Mouse (Mus musculus): ENCODE results near the gene Igf1r. TPM values are rescaled to one million over a fixed set of nuclear protein-coding genes. Genes with fewer than 3 reads are reported as not detected.

The Igf1r gene
- polyA plus RNA-seq, 1 experiment from 2014 or later, result 58.8 TPM

- TF ChIP-seq CTCF (IDR thresholded peaks at IDR 0.05), result no peak
- H3K27me3 ChIP-seq, result no peaks in the 10 kb centered on the region
- no peak for DNase-seq (ENCODE audit: low read depth, low spot score)
- ChIA-PET CTCF (interaction anchor here (0.7 to 1.4 kb wide), 3 partner anchors 167 to 180 kb away, joined by 3 read pairs; no protein-coding TSS in a partner anchor), POLR2A (no interaction called here)
- ATAC-seq, result no peak
- in situ Hi-C loops (cut with MboI; ENCODE audit: low pct_unique_long_range_greater_than_20kb), result loop anchor here (5.0 kb wide), 2 partner anchors 177 to 352 kb away; no protein-coding TSS in a partner anchor
Measured at GRCm38 (mm10) chr7:67955276-67955675, 2.6 kb downstream of the Igf1r start.

DNA sequence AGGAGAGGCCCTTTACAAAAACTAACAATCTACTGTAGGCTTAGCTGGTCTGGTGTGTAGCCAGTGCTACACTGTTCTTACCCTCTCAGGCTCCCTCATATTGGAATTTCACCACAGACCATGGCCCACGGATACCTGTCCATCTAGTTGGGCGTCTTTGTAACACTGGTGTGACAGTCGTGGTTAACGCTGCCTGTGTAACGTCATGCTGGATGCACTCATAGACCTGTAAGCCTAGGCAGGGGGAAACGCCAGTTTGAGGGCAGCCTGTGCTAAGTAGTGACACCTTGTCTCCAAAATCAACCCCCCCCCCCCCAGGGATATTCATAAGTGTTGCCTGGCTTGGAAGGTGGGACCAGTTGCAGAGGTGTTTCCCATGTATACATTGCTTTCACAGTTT, 4.7 kb downstream of the Igf1r start:
- DNase-seq (ENCODE audit: low read depth, low spot score) (no peak), ATAC-seq (no peak)

GRCm38 (mm10) chr7:67958045-67958444, 5.4 kb downstream of the Igf1r start:
- ChIA-PET POLR2A (interaction anchor here (0.7 kb wide), 1 partner anchor 345 kb away, joined by 3 read pairs; no protein-coding TSS in a partner anchor), CTCF (no interaction called here)
- H3K27me3 ChIP-seq, result no peaks in the 10 kb centered on the region
- TF ChIP-seq CTCF (IDR thresholded peaks at IDR 0.05), result no peak
- DNase-seq (ENCODE audit: low read depth, low spot score), result no peak
- no peak for ATAC-seq
- in situ Hi-C loops (cut with MboI; ENCODE audit: low pct_unique_long_range_greater_than_20kb), result loop anchor here (5.0 kb wide), 2 partner anchors 174 to 349 kb away; no protein-coding TSS in a partner anchor

More for the DNA sequence above, 4.7 kb downstream of the Igf1r start:
- ChIA-PET POLR2A (no interaction called here), CTCF (no interaction called here)
- in situ Hi-C loops (cut with MboI; ENCODE audit: low pct_unique_long_range_greater_than_20kb), result loop anchor here (5.0 kb wide), 2 partner anchors 175 to 350 kb away; no protein-coding TSS in a partner anchor
- no peak for TF ChIP-seq CTCF (IDR thresholded peaks at IDR 0.05)
- no peaks in the 10 kb centered on the region for H3K27me3 ChIP-seq

GRCm38 (mm10) chr7:67960701-67961100, 8.1 kb downstream of the Igf1r start:
- DNase-seq (ENCODE audit: low read depth, low spot score) (no peak), ATAC-seq (no peak)
- ChIA-PET POLR2A (interaction anchor here (0.5 kb wide), 1 partner anchor 8 kb away, joined by 3 read pairs; no protein-coding TSS in a partner anchor), CTCF (interaction anchor here (0.8 kb wide), 1 partner anchor 342 kb away, joined by 3 read pairs; no protein-coding TSS in a partner anchor)
- no peak for TF ChIP-seq CTCF (IDR thresholded peaks at IDR 0.05)
- H3K27me3 ChIP-seq, result no peaks in the 10 kb centered on the region
- in situ Hi-C loops (cut with MboI; ENCODE audit: low pct_unique_long_range_greater_than_20kb), result no loop called here

DNA sequence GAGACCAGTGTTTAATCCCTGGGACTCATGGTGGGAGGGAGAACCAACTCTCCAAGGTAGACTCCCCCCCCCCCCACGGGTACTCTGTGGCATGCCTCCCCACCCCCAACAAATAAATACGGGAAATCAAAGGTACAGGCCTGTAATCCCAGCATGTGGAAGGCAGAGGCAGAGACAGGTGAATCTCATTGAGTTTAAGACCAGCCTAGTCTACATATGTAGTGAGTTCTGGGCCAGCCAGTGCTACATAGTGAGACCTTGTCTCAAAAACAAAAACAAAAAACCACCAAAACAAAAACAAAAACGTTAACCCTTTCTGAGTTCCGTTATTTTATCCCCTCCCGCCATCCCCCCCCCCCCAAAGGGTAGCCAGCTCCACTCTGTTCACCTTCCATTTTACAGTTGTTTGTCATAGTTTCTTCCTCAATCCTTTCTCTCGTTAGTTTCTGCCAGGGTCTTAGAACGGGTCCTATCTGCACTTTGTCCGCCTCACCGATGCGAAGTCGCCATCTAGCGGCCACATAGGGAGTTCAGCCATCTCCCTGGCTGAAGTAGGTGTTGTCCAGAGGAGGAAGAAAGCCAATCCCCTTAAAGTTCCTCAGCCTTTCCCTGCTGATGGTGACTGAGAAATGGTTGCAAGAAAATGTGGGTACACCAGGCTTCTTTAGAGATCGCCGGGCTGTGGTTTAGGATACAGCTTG, 9.1 kb downstream of the Igf1r start:
- CTCF ChIA-PET, result interaction anchor here (1.2 to 1.5 kb wide), 4 partner anchors 49 to 183 kb away, joined by 3 to 4 read pairs (median 4); no protein-coding TSS in a partner anchor
- ATAC-seq, result peak; percentile 52
- TF ChIP-seq CTCF (IDR thresholded peaks at IDR 0.05), result peak; percentile 80

GRCm38 (mm10) chr7:67963691-67964090, 11.1 kb downstream of the Igf1r start:
- TF ChIP-seq CTCF (IDR thresholded peaks at IDR 0.05), result no peak
- H3K27me3 ChIP-seq, result no peaks in the 10 kb centered on the region
- ATAC-seq (no peak), DNase-seq (ENCODE audit: low read depth, low spot score) (no peak)
- ChIA-PET CTCF (no interaction called here), POLR2A (no interaction called here)
- in situ Hi-C loops (cut with MboI; ENCODE audit: low pct_unique_long_range_greater_than_20kb), result no loop called here

More for the DNA sequence above, 9.1 kb downstream of the Igf1r start:
- POLR2A ChIA-PET, result no interaction called here
- in situ Hi-C loops (cut with MboI; ENCODE audit: low pct_unique_long_range_greater_than_20kb), result no loop called here
- DNase-seq (ENCODE audit: low read depth, low spot score), result no peak
- no peaks in the 10 kb centered on the region for H3K27me3 ChIP-seq

DNA sequence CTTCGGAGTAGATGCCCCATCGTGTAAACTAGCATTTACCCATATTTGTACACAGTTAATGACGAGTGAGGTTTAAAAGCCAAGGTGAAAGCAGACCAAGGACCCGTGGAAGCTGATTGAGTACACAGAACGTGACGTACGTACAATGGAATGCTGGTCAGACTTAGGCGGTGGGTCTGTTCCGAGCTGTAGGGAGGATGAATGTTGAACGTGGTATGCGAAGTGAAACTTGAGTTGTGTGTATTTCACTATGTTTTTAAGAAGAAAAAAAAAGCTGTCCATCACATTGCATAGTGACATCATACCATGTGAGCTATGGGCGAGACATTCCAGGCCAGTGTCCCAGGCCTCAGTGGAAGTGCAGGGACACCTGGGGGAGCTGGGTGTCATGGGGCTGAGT, 15.8 kb downstream of the Igf1r start:
- DNase-seq (ENCODE audit: low read depth, low spot score) (no peak), ATAC-seq (peak; percentile 48)
- ChIA-PET POLR2A (interaction anchor here (0.7 kb wide), 2 partner anchors 8 to 48 kb away, joined by 3 read pairs; no protein-coding TSS in a partner anchor), CTCF (interaction anchor here (0.9 to 2.0 kb wide), 9 partner anchors 9 to 340 kb away, joined by 3 to 7 read pairs (median 3); partner anchors contain the start of gene Igf1r)
- no peak for TF ChIP-seq CTCF (IDR thresholded peaks at IDR 0.05)
- in situ Hi-C loops (cut with MboI; ENCODE audit: low pct_unique_long_range_greater_than_20kb), result no loop called here
- no peaks in the 10 kb centered on the region for H3K27me3 ChIP-seq

DNA sequence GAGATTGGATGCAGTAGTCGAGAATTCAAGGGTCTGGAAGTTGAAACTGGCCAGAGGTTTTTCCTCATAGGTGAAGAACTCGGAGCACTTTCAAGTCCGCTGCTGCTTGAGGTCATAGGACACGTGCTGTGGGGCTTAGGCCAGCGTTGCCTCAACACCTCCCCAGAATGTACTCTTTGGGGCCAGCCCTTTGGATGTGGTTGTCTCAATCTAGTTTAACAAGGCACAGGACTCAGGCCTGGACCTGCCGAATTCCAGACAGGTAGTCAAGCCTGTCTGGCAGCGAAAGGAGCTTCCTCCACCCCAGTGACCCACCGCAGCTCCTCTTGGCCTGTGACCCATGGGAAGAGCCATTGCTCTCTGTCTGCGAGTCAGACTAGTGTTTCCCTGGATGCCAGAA, 16.4 kb downstream of the Igf1r start:
- ChIA-PET CTCF (interaction anchor here (0.9 to 2.0 kb wide), 7 partner anchors 9 to 334 kb away, joined by 3 to 7 read pairs (median 3); partner anchors contain the start of gene Igf1r), POLR2A (no interaction called here)
- in situ Hi-C loops (cut with MboI; ENCODE audit: low pct_unique_long_range_greater_than_20kb), result no loop called here
- H3K27me3 ChIP-seq, result no peaks in the 10 kb centered on the region
- ATAC-seq (peak; percentile 41), DNase-seq (ENCODE audit: low read depth, low spot score) (no peak)
- no peak for TF ChIP-seq CTCF (IDR thresholded peaks at IDR 0.05)

DNA sequence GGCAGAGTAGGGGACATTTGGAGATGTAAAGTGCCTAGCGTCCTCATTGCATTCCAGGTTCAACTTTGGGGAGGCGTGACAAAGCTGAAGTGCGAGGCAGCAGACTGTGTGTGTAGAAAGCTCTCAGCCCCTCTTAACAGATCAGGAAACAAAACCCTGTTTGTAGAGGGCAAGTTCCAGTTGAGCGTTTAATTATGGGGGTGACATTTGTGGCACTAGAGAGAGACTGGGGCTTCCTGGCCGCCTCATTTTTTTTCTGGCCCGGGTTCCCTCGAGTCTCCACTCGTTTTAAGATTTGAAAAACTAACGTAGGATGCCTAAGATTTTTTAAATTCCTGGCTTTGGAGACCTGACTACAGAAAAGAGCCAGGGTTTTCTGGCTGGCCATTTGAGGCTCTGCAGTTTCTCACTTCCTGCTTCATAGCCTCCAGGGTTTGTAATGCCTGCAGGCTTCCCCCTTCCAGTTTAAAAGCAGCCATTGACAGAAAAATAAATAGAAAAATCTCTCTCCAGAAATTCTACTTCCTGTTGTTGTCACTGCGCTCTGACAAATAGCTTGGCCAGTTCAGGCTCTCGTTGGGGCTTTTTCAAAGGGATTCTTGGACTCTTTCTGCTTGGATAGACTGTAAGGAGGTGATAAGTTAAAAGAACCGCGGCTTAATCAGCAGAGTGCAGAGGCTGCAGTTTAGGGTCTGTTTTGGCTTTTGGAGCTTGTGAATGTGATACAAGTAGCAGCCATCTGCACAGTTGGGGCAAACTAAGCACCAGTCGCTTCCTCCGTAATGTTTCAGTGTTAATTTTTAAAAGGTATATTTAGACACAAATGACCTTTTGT, 20.8 kb downstream of the Igf1r start:
- no peak for DNase-seq (ENCODE audit: low read depth, low spot score)
- no peak for TF ChIP-seq CTCF (IDR thresholded peaks at IDR 0.05)
- in situ Hi-C loops (cut with MboI; ENCODE audit: low pct_unique_long_range_greater_than_20kb), result no loop called here
- POLR2A ChIA-PET, result no interaction called here
- ATAC-seq, result peak; percentile 51
- CTCF ChIA-PET, result no interaction called here
- H3K27me3 ChIP-seq, result no peaks in the 10 kb centered on the region

- ChIA-PET CTCF (interaction anchor here (1.3 kb wide), 1 partner anchor 11 kb away, joined by 3 read pairs; no protein-coding TSS in a partner anchor), POLR2A (interaction anchor here (0.6 to 0.9 kb wide), 2 partner anchors 9 to 31 kb away, joined by 6 to 8 read pairs; no protein-coding TSS in a partner anchor)
- in situ Hi-C loops (cut with MboI; ENCODE audit: low pct_unique_long_range_greater_than_20kb), result no loop called here
- no peak for TF ChIP-seq CTCF (IDR thresholded peaks at IDR 0.05)
- DNase-seq (ENCODE audit: low read depth, low spot score) (no peak), ATAC-seq (no peak)
- H3K27me3 ChIP-seq, result no peaks in the 10 kb centered on the region
Measured at GRCm38 (mm10) chr7:67981956-67982355, 29.3 kb downstream of the Igf1r start.
